ENCODE assay signal across 15 mouse cellular contexts in the genomic region with DNA sequence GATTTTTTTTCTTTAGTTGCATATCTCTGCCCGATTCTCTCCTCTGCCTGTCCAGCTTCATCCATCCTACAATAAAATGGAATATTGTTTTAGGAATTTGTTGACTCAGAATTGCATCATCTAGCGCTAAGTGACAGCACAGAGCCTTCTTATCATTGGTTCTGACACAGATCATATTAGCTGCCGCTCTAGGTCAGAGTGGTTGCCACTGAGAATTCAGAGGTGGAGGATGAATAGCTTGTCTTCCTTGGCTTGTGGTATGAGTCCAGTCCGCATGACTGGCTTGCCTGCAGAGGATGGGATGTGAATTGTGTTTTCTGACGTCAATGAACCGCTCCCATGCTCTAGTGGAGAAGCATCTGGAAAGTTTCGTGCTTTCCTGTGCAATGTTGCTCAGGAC.
DNase-seq lines count a peak whose midpoint lies in the region; TF ChIP-seq lines count a peak whose summit lies in the region.
"Had no signal": no experiment of that assay in that cellular context is flagged by ENCODE, and none has a peak within 500 bp of the region (broad histone marks: within the 10 kb centered on the region; RNA-seq: fewer than 3 reads in every experiment).

No protein-coding gene starts in this region.

- peak; percentile 26 for DNase-seq in gastrocnemius, adult 2 months
- no peak for DNase-seq in gastrocnemius, postnatal 4 days (ENCODE audit: low spot score in 2 of 2)
- peak; percentile 4 to 19 for DNase-seq in lung, adult 18-20 months
- DNase-seq in lung, postnatal 4 days: no peak
- peak; percentile 19 to 51 for DNase-seq in heart, postnatal 36 days
- peak; percentile 32 for DNase-seq in skeletal muscle tissue, adult 2 months (ENCODE audit: low read depth, low spot score)
- DNase-seq in c-Kit-positive CD71-positive TER-119-positive erythroid progenitor cells, embryonic 14.5 days (ENCODE audit: low spot score): no peak
- DNase-seq in cerebellum, adult 8-10 months: no peak
- DNase-seq: B cell, adult 2 months; cerebellum, adult 18-20 months; gastrocnemius, postnatal 36 days; left cerebral cortex, postnatal 4 days had no signal

- no peak overlapping the region for H3K4me3 ChIP-seq in gastrocnemius, adult 2 months
- H3K4me3 ChIP-seq: hindbrain, embryonic 12.5 days; liver, embryonic 15.5 days; neural tube, embryonic 15.5 days had no signal

- peak overlapping the region; percentile 73 for H3K27ac ChIP-seq in gastrocnemius, adult 2 months
- H3K27ac ChIP-seq: hindbrain, embryonic 12.5 days; liver, embryonic 15.5 days; neural tube, embryonic 15.5 days had no signal

- no peak for TF ChIP-seq CTCF in gastrocnemius, adult 2 months (IDR thresholded peaks at IDR 0.05)

- intact Hi-C loops in gastrocnemius, adult 2 months (cut with DNase I): no loop called here
- intact Hi-C loops in heart, postnatal 36 days (cut with DNase I): loop anchor here (5.0 to 10.0 kb wide), 2 partner anchors 416 to 506 kb away; no protein-coding TSS in a partner anchor

Comparison
In these comparisons a context has a peak if more than half of its experiments do, and no peak if none do; other contexts are left out.
1. DNase-seq: peak in gastrocnemius, adult 2 months (single experiment), lung, adult 18-20 months (2 of 2), heart, postnatal 36 days (2 of 2) and skeletal muscle tissue, adult 2 months (single experiment); none in gastrocnemius, postnatal 4 days (0 of 2), lung, postnatal 4 days (0 of 2), c-Kit-positive CD71-positive TER-119-positive erythroid progenitor cells, embryonic 14.5 days (single experiment) and cerebellum, adult 8-10 months (single experiment).